ENCODE assay signal across 25 mouse cellular contexts in genomic region chr11:70251853-70252252, GRCm38 (mm10). TPM values are rescaled to one million over a fixed set of nuclear protein-coding genes. Genes with fewer than 3 reads are reported as not detected.
"Had no signal": no experiment of that assay in that cellular context is flagged by ENCODE, and none has a peak within 500 bp of the region (broad histone marks: within the 10 kb centered on the region; RNA-seq: fewer than 3 reads in every experiment).

No protein-coding gene starts in this region.

- H3K27ac ChIP-seq: gastrocnemius, adult 2 months; heart, adult 2 months; hindbrain, embryonic 10.5 days; hindbrain, embryonic 12.5 days; hindbrain, embryonic 14.5 days; intestine, embryonic 15.5 days; layer of hippocampus, adult 2 months; left cerebral cortex, adult 2 months; limb, embryonic 10.5 days; limb, embryonic 12.5 days had no signal

- DNase-seq: gastrocnemius, adult 2 months; gastrocnemius, postnatal 10 days; gastrocnemius, postnatal 25 days; heart, adult 2 months; heart, postnatal 14 days; heart, postnatal 36 days; kidney, adult 18-20 months; kidney, adult 8-10 months; kidney, postnatal 10 days; kidney, postnatal 25 days; kidney, postnatal 4 days had no signal

- H3K9me3 ChIP-seq: heart, embryonic 12.5 days; hindbrain, embryonic 10.5 days; hindbrain, embryonic 12.5 days; intestine, embryonic 15.5 days; limb, embryonic 10.5 days; limb, embryonic 12.5 days had no signal

- H3K4me3 ChIP-seq: gastrocnemius, adult 2 months; heart, adult 2 months; heart, embryonic 12.5 days; hindbrain, embryonic 10.5 days; hindbrain, embryonic 12.5 days; intestine, embryonic 15.5 days; layer of hippocampus, adult 2 months; left cerebral cortex, adult 2 months; limb, embryonic 10.5 days; limb, embryonic 12.5 days had no signal

- H3K9ac ChIP-seq: heart, embryonic 12.5 days; hindbrain, embryonic 12.5 days; hindbrain, embryonic 14.5 days; intestine, embryonic 15.5 days; limb, embryonic 12.5 days had no signal

- ATAC-seq: forebrain, embryonic 16.5 days; hindbrain, embryonic 16.5 days; inflammation-experienced regulatory T-cells, adult 6 months; intestine, embryonic 15.5 days; intestine, postnatal 0 days had no signal

- H3K4me2 ChIP-seq: heart, embryonic 12.5 days; hindbrain, embryonic 12.5 days; hindbrain, embryonic 14.5 days; intestine, embryonic 15.5 days; limb, embryonic 12.5 days had no signal

- H3K36me3 ChIP-seq: heart, embryonic 12.5 days; hindbrain, embryonic 10.5 days; hindbrain, embryonic 12.5 days; intestine, embryonic 15.5 days; limb, embryonic 10.5 days; limb, embryonic 12.5 days had no signal

RNA-seq across cellular contexts. Expression of gene Alox12, which starts 3.3 kb away (rescaled TPM):
- total RNA-seq: granulocyte monocyte progenitor cell, adult 5-6 weeks had no signal

RNA-seq across cellular contexts. Expression of gene Bcl6b, which starts 22.3 kb away (rescaled TPM):
- total RNA-seq: granulocyte monocyte progenitor cell, adult 5-6 weeks had no signal
